Mouse (Mus musculus): ENCODE measurements around the gene Klhl9.
"Not testable (repeated sequence)": the region's sequence is repeated elsewhere in the genome, so short reads cannot be mapped to it uniquely, and the experiment has no call there.

Klhl9 gene

DNA sequence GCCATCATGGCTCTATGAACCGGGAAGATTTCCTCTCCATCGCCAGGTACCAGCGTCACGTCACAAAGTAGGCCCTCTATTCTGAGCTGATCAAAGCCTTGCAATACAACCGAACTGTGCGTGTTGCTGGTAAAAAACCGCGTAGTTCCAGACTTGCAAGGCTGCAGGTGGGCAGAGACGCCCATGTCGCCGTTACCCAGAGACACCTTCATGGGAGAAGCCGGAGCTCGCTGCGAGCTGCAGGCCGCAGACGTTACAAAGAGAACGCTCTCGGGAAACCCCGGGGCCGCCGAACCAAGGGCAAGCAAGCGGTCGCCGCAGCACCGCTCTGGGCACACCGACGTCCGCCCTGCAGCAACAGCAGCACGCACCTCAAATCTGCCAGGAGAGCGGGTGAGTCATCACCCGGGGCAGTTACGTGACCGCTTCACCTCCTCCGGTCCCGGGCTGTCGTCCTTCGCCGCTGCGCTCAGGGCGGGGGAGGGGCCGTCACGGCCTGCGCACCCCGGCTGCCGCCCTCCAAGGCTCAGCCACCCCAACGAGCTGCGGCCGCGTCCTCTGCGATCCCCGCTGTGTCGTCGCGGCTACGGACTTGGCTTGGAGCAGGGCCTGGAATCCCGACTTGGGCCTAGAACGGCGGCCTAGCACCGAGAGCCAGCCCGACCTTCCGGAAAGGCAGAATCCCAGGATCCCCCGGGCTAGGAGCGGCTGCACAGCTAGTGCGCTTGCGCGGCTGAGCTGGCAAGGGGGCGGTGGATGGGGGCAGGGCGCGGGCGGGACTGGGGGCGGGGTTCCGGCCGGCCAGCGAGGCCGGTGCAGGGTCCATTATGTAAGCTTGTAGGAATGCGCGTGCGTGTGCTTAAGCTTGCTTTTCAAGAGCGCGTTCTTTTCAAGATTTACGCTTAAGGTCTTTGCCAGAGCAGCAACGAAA lies at the start of gene Klhl9, which contains the start of gene Gm26566:
Gene Klhl9 (minus strand): TSS at position 675 of the 931 bp plus-strand sequence.
Gene Gm26566 (plus strand): TSS at position 15 of the 931 bp plus-strand sequence.
- DNase-seq (ENCODE audit: low read depth): peak; percentile 76

DNA sequence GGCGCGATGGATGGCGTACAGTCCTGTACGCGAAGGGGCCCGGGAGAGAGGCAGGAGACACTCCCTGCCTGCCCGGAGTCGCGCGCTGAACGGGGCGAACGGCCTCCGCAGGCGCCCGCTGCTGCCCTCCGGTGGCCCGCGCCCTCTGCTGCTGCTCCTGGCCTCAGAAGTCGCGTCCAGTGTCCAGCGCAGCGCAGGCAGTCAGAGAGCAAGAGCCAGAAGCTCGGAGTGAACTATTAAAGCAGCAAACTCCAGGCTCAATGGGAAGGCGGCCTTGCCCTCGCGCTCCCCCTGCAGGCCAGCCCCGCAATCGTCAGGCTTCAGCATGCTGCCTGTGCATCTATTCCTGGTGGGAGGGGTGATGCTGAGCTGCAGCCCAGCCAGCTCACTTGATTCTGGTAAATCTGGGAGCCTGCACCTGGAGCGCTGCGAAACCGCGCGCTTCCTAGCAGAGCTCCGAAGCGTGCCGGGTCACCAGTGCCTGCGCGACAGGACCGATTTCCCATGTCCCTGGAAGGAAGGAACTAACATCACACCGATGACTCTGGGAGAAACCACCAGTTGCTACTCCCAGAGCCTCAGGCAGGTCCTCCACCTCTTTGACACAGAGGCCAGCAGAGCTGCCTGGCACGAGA lies 41.2 kb upstream of the Klhl9 start:
- DNase-seq (ENCODE audit: low read depth): not testable (repeated sequence)

DNA sequence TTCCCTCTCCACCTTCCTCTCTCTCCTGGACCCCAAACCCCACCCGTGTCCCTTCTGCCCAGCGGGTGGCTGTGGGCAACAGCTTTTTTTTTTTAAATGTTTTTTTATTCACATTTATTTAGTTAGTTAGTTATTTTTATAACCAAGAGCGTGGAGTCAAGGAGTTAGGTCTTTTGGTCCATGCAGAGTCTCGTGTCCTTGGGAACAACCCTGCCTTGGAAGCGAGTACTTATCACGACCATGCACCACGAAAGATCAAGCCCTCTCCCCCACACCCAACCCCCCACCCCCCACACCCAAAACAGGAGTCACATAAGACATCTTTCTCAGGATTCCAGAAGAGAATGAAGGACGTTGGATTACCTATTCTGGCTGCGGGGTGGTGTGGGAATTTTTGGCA lies 40.1 kb upstream of the Klhl9 start:
- DNase-seq (ENCODE audit: low read depth): not testable (repeated sequence)

DNA sequence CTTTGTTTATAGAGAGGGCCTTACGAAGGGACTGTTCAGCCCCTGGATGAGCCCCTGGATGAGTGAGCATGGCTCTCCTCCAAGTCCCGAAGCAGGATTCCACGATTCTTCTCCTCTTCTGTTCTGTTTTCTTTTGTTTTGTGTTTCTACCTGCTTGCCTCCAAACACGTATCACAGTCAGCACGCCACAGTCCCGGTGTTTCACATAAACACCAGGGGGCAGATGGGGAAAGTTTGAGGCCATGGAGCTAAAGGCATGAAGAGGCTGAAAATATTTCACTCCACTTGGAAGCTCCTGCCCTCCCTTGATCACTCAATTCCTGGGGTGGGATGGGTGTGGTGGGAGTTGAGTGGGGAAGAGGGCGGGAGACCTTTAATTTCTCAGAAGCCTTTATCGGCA lies 39.5 kb upstream of the Klhl9 start:
- DNase-seq (ENCODE audit: low read depth): not testable (repeated sequence)

DNA sequence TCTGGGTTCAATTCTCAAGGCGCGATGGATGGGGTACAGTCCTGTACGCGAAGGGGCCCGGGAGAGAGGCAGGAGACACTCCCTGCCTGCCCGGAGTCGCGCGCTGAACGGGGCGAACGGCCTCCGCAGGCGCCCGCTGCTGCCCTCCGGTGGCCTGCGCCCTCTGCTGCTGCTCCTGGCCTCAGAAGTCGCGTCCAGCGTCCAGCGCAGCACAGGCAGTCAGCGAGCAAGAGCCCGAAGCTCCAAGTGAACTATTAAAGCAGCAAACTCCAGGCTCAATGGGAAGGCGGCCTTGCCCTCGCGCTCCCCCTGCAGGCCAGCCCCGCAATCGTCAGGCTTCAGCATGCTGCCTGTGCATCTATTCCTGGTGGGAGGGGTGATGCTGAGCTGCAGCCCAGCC lies 38.2 kb upstream of the Klhl9 start:
- not testable (repeated sequence) for DNase-seq (ENCODE audit: low read depth)

DNA sequence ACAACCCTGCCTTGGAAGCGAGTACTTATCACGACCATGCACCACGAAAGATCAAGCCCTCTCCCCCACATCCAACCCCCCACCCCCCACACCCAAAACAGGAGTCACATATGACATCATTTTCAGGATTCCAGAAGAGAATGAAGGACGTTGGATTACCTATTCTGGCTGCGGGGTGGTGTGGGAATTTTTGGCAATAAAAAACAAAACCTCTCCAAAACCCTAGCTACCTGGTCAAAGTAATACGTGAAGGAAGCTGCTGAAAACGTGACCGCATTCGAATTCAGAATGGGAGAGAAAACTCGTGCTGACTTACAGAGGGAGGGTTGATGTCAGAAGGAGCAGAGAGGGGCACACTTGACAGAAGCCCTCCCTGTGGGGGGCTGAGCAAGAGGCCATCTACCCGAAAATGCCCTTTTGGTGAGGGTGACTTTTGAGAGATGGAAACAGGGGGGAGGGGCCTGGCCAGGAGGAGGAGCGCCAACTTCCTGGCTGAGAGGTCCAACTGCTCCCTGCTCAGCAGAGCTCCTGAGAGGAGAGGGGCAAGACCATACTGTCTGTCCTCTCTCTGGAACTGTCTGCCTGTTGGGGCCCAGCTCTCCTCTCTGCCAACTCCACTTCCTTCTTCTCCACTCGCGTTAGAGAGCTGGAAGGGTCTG lies 37.5 kb upstream of the Klhl9 start, which contains the start of gene Gm13283:
Gene Gm13283 (plus strand): TSS at position 510 of the 659 bp plus-strand sequence.
- not testable (repeated sequence) for DNase-seq (ENCODE audit: low read depth)

DNA sequence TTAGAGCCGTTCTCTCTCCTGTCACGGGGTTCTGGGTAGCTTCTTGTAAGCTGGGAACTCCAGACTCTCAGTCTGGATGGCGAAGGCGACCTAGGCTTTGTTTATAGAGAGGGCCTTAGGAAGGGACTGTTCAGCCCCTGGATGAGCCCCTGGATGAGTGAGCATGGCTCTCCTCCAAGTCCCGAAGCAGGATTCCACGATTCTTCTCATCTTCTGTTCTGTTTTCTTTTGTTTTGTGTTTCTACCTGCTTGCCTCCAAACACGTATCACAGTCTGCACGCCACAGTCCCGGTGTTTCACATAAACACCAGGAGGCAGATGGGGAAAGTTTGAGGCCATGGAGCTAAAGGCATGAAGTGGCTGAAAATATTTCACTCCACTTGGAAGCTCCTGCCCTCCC lies 36.5 kb upstream of the Klhl9 start:
- DNase-seq (ENCODE audit: low read depth): not testable (repeated sequence)

DNA sequence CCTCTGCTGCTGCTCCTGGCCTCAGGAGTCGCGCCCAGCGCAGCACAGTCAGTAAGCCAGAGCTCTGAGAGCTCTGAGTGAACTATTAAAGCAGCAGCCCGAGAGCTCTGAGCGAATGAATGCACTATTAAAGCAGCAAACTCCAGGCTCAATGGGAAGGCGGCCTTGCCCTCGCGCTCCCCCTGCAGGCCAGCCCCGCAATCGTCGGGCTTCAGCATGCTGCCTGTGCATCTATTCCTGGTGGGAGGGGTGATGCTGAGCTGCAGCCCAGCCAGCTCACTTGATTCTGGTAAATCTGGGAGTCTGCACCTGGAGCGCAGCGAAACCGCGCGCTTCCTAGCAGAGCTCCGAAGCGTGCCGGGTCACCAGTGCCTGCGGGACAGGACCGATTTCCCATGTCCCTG lies 35.4 kb upstream of the Klhl9 start:
- not testable (repeated sequence) for DNase-seq (ENCODE audit: low read depth)

DNA sequence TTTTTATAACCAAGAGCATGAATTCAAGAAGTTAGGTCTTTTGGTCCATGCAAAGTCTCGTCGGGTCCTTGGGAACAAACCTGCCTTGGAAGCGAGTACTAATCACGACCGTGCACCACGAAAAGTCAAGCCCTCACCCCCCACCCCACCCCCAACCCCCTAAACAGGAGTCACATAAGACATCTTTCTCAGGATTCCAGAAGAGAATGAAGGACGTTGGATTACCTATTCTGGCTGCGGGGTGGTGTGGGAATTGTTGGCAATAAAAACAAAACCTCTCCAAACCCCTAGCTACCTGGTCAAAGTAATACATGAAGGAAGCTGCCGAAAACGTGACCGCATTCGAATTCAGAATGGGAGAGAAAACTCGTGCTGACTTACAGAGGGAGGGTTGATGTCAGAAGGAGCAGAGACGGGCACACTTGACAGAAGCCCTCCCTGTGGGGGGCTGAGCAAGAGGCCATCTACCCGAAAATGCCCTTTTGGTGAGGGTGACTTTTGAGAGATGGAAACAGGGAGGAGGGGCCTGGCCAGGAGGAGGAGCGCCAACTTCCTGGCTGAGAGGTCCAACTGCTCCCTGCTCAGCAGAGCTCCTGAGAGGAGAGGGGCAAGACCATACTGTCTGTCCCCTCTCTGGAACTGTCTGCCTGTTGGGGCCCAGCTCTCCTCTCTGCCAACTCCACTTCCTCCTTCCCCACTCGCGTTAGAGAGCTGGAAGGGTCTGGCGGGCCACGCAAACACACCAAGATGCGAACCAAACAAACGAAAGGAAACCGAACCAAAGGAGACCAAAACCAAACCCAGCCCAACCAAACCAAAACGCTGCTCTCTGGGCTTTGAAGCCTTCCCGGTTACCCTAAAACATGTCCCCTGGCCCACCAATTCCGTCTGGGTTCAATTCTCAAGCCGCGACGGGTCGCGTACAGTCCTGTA lies 34.6 kb upstream of the Klhl9 start:
- not testable (repeated sequence) for DNase-seq (ENCODE audit: low read depth)

DNA sequence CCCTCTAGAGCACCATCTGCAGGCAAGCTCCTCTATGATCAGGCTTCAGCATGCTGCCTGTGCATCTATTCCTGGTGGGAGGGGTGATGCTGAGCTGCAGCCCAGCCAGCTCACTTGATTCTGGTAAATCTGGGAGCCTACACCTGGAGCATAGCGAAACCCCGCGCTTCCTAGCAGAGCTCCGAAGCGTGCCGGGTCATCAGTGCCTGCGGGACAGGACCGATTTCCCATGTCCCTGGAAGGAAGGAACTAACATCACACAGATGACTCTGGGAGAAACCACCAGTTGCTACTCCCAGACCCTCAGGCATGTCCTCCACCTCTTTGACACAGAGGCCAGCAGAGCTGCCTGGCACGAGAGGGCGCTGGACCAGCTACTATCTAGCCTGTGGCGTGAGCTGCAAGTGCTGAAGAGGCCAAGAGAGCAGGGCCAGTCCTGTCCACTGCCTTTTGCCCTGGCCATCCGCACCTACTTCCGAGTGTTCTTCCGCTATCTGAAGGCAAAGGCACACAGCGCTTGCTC lies 32.6 kb upstream of the Klhl9 start, which contains the start of gene Gm13271:
Gene Gm13271 (plus strand): TSS at position 51 of the 523 bp plus-strand sequence.
- DNase-seq (ENCODE audit: low read depth): not testable (repeated sequence)

DNA sequence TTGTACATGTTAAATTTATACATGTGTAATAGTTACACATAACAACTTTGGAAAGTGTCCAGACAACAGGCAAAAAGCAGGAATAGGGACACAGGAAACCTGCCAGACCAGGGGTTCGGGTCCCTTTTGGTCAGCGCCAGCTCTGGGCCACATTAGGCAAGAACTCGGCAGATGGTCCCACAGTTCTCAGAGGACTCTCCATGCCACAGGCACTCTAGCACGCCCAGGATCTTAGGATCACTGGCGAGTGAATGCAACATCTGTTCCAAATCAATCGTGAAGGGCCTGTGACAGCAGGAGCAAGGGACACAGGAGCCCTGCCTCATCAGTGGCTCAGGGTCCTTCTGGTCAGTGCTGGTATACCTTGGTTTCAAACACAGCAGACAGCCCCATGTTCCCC lies 27.7 kb upstream of the Klhl9 start:
- DNase-seq (ENCODE audit: low read depth): no peak

DNA sequence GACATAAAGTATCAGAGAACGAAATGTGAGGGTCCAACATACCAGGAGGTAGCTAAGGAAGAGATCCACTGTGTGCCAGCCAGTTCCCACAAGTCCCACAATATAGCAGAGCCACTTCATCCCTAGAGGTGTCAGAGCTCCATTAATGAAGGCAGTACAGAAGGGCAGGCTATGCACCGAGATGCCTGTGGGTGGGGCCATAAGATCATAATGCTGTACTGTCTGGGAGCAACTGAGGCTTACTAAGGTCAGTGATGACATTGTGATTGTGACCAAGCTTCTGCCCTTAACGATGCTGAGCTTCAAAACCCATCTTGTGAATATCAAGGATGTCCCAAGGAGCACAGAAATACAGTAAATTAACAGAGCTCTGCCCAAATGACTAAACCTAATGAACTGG lies 21.9 kb upstream of the Klhl9 start:
- no peak for DNase-seq (ENCODE audit: low read depth)

DNA sequence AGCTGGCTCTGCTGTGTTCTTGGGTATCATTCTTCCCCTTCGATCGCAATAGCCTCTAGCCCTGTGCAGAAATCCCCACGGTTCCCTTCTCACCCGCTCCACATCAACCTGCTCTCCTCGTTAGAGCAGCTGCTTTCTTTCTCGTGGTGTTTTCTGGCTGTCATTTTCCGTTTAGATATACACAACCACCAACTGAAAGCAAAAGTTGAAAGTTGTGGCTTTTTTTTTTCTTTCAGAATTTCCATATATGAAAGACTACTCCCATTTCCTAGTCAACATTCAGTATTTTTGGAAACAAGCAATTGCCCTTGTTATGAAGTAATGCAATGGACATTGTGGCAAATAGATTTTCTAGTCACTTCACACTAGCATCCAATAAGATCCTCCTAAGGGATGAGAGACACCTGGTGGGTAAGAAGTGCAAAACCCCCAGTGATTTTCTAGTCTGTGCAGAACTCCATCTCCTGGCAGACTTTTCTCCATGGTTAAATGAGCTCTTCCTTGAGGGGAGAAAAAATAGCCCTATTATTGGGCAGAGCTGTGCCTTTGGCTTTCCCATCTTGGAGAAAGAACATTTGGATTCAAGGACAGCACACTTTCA lies 20.6 kb upstream of the Klhl9 start:
- no peak for DNase-seq (ENCODE audit: low read depth)

DNA sequence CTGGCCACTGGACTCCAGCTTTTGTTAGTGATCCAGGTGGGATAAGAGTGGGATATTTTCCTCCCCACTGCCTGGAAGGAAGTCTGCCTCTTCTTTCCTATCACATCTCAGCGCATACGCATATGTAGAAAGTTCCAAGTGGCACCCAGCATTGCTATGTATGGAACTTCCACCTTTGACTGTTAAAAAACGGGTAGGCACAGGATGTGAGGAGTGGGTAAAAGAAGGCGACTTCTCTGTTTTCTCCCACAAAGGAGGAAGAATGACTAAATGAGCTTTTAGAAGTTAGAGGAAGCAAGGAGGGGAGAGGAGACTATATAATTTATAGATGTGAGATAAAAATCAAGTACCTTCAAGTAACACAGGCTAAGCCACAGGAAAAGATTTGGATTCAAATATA lies 19.2 kb upstream of the Klhl9 start:
- DNase-seq (ENCODE audit: low read depth): no peak

DNA sequence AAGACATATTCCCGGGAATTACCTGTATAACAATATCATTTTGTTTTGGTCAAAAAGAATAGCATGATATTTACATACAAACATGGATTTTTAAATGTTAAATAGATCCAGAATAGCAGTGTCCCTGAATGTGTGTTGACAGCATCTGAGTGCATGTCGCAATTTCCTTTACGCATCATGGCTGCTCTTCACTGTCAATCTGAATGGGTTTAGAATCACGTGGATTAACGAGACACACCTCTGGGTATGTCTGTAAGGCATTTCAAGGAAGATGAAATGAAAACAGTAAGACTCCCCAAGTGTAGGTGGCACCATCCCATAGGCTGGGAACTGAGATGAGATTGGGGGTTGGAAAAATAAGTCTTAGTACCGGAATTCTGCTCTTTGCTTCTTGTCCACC lies 16.8 kb upstream of the Klhl9 start:
- no peak for DNase-seq (ENCODE audit: low read depth)

DNA sequence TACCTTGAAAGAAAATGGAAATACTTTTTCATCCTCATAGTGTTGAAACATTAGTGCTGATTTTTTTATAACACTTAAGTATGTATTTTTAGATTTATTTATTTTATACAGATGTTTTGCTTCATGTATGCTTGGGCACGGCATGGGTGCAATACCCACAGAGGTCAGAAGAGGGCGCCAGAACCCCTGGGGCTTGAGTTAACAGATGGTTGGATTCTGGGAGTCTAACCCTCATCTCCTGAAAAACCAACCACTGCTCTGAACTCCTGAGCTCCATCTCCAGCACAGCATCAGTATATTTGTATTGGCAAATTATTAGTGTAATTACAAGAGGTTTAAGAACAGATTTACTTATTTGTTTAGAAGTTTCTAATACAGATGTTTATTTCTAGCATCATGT lies 16.2 kb upstream of the Klhl9 start:
- DNase-seq (ENCODE audit: low read depth): peak; percentile 35

DNA sequence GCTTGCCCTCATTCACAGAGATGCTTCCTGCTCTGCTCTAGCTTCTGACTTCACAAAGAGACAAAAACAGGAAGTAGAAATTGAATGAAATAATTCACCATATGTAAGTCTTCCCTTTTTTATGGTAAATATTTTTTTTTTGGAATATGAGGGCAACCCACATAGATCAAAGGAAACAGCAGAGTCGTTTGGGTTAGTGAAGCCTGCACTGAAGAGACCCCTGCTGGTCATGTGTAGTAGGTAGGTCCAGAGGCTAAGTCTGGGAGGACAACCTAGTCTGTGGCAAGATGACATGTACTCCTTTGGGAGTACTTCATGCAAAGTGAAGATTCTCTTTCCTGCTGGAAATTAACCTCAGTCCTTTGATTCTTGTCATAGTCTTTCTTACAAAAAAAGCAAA lies 5.1 kb upstream of the Klhl9 start:
- DNase-seq (ENCODE audit: low read depth): no peak

DNA sequence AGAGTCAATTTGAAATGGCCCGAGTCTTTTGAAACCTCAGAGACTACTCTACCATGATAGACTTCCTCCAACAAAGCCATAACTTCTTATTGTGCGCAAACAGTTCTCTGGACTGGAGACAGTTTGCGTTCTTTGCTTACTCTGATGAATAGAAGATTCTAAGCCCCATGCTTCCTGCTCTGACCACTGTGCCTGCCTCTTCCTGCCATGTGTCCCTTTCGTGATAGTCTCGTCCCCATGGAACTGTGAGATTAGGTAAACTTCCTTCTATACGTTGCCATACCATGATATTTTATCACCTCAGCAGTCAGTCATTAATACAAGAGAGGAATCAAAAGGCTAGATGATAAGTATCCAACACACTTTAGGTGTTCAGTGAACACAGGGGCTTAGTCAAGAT lies 4.5 kb upstream of the Klhl9 start:
- no peak for DNase-seq (ENCODE audit: low read depth)

DNA sequence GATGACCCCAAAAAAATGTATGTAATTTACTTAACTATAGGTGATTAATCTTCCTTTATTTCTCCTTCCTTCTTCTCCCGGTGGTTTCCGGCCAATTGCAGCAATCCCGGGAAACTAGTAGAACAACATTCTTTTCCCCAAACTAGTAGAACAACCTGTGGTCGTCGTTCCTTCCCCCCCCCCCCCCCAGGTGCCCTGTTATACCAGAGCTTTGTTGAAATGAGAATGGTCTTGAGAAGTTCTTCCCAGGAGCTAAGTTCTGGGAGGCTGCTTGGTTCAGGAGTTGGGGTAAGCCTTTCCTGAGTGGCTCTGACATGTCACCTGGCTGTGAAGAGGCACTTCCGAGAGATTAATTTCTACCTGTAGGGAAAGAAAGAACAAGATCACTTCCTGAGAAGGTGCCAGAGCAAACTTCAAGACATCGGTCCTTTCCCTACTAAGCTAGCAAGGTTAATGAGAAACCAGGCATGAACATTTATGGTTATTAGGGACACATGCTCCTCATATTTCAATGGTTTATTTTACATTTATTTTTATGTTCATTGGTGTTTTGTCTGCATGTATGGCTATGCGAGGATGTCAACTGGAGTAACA lies 1.3 kb upstream of the Klhl9 start:
- no peak for DNase-seq (ENCODE audit: low read depth)

DNA sequence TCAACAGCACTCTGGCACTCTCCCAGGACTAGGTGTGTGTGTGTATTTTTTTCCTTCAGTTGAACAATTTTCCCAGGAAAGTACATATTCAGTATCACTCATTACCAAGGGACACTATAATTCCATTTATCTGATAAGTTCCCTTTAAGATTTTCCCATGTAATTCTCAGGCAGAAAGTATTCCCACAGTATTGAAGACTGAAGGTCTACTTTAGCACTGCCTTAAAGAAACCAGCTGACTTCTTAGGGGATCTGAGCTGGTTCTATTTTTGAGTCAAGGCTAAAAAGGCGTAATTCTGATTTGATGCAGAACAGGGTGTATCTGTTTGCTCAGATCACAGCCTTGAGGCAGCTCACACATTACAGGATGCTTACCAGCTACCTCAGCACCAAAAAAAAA lies 3.5 kb downstream of the Klhl9 start:
- DNase-seq (ENCODE audit: low read depth): no peak
